Mouse (Mus musculus) adrenal gland, adult (tissue): ENCODE data around the gene Cyp3a16.
"Not testable (repeated sequence)": the region's sequence is repeated elsewhere in the genome, so short reads cannot be mapped to it uniquely, and the experiment has no call there.

Experiments
- DNase-seq, 2 experiments: peaks; one replicate each; pipeline ENCODE4 v3.0.0; 2022 to 2023; ENCODE audit warnings: low spot score in 1 of 2; ENCODE audit not compliant: inconsistent age in 2 of 2

Cyp3a16 gene

GRCm38 (mm10) chr5:145469623-145470022 is at the start of gene Cyp3a16:
Gene Cyp3a16, minus strand, starts transcription at chr5:145469723.
- not testable (repeated sequence) for DNase-seq

- DNase-seq = no peak
Measured at GRCm38 (mm10) chr5:145490300-145490699, 20.8 kb upstream of the Cyp3a16 start.

GRCm38 (mm10) chr5:145464304-145465088 is 5.0 kb downstream of the Cyp3a16 start:
- peak in 1 of 2 experiments; percentile 37 for DNase-seq

GRCm38 (mm10) chr5:145462321-145462720 is 7.2 kb downstream of the Cyp3a16 start:
- DNase-seq = peak; percentile 52 to 86

- no peak for DNase-seq
Measured at GRCm38 (mm10) chr5:145454389-145454788, 15.1 kb downstream of the Cyp3a16 start.

- peak; percentile 38 to 79 for DNase-seq
Measured at GRCm38 (mm10) chr5:145433688-145434087, 35.8 kb downstream of the Cyp3a16 start.

- no peak for DNase-seq
Measured at GRCm38 (mm10) chr5:145431004-145431403, 38.5 kb downstream of the Cyp3a16 start.

GRCm38 (mm10) chr5:145422287-145422686 is 47.2 kb downstream of the Cyp3a16 start:
- no peak for DNase-seq

GRCm38 (mm10) chr5:145415416-145415815 is 54.1 kb downstream of the Cyp3a16 start:
- not testable (repeated sequence) for DNase-seq
